Mouse (Mus musculus) midbrain, embryonic 16.5 days (tissue): ENCODE results near the gene Spata13. TPM values are rescaled to one million over a fixed set of nuclear protein-coding genes. Genes with fewer than 3 reads are reported as not detected.

ENCODE experiments used
- ATAC-seq: fragments of 200-750 bp; cut with Nextera tagmentation; 2 replicates; pipeline ENCODE4 v1.8.0; 2017; ENCODE audit warnings: moderate TSS enrichment
- H3K27ac ChIP-seq: fragments of 300-500 bp; sonication (generic); 2 replicates; pipeline ENCODE4 v1.5.1; 2014; ENCODE audit warnings: mild to moderate bottlenecking, low read length, mixed read lengths
- H3K27me3 ChIP-seq: fragments of 300-500 bp; sonication (generic); 2 replicates; pipeline ENCODE4 v1.6.1; 2014; ENCODE audit warnings: low read depth, low read length, mixed read lengths; ENCODE audit not compliant: control insufficient read depth, insufficient read depth
- H3K36me3 ChIP-seq: fragments of 300-500 bp; sonication (generic); 2 replicates; pipeline ENCODE4 v1.6.1; 2014; ENCODE audit warnings: mild to moderate bottlenecking, low read length, moderate library complexity, mixed read lengths; ENCODE audit not compliant: control insufficient read depth, insufficient read depth
- H3K4me1 ChIP-seq: fragments of 300-500 bp; sonication (generic); 2 replicates; pipeline ENCODE4 v1.6.1; 2014; ENCODE audit warnings: mild to moderate bottlenecking, low read length, mixed read lengths; ENCODE audit not compliant: control insufficient read depth, insufficient read depth
- H3K4me2 ChIP-seq: fragments of 300-500 bp; sonication (generic); 2 replicates; pipeline ENCODE4 v1.6.1; 2014; ENCODE audit warnings: mild to moderate bottlenecking, low read length, mixed read lengths
- H3K4me3 ChIP-seq: fragments of 300-500 bp; sonication (generic); 2 replicates; pipeline ENCODE4 v1.5.1; 2014; ENCODE audit warnings: low read depth, mild to moderate bottlenecking, low read length, moderate library complexity, mixed read lengths
- H3K9ac ChIP-seq: fragments of 300-500 bp; sonication (generic); 2 replicates; pipeline ENCODE4 v1.6.1; 2014; ENCODE audit warnings: low read depth, low read length, mixed read lengths
- H3K9me3 ChIP-seq: fragments of 300-500 bp; sonication (generic); replicated peaks from 2 replicates; pipeline ENCODE4 v1.6.1; 2014; ENCODE audit warnings: mild to moderate bottlenecking, low read length, mixed read lengths; ENCODE audit not compliant: control insufficient read depth, poor library complexity, severe bottlenecking
- WGBS: fragments of 180-500 bp; shearing (Covaris S2); extraction: QIAGEN DNeasy Blood & Tissue Kit; methylation state at CpG from one replicate; pipeline ENCODE4 v1.1.7; 2014; 5-methylcytosine and 5-hydroxymethylcytosine counted together
- polyA plus RNA-seq: library from polyadenylated mRNA; unstranded; fragments of >200 nt; fragmentation: Nextera tagmentation; extraction: Ambion mirVana; gene quantifications from 2 replicates; pipeline ENCODE4 v1.2.1, GENCODE M21; 2015

The Spata13 gene
- polyA plus RNA-seq, 1 experiment from 2014 or later, result 18.4 TPM

DNA sequence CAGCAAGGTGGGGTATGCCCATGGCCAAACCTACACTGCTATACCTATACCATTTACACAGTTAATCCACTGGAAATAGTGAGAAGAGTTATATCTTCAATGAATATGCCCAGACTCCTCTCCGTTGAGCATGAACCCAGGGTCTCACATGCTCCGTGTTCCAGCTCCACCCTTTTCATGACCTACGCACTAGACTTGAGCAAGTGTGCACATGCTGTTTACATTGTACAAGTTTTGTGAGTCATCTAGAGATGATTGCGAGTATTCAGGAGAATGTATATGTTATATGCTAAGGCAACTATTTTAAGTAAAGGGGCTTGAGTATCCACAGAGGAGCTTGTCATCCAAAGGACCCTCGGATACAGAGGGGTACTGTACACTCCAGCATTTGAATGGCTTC is 77.4 kb downstream of the Spata13 start:
- H3K4me2 ChIP-seq, result no peak overlapping the region
- no peak overlapping the region for H3K9ac ChIP-seq
- no peak overlapping the region for H3K27ac ChIP-seq
- ATAC-seq, result no peak
- H3K27me3 ChIP-seq, result no peaks in the 10 kb centered on the region
- H3K36me3 ChIP-seq, result peaks cover 3% of the 10 kb centered on the region; the same call in 1 of the 2 replicates
- WGBS, result 94% methylated on average over 5 of the region's 5 CpGs
- H3K4me3 ChIP-seq, result no peak overlapping the region
- H3K4me1 ChIP-seq, result no peaks in the 10 kb centered on the region
- no peaks in the 10 kb centered on the region for H3K9me3 ChIP-seq

DNA sequence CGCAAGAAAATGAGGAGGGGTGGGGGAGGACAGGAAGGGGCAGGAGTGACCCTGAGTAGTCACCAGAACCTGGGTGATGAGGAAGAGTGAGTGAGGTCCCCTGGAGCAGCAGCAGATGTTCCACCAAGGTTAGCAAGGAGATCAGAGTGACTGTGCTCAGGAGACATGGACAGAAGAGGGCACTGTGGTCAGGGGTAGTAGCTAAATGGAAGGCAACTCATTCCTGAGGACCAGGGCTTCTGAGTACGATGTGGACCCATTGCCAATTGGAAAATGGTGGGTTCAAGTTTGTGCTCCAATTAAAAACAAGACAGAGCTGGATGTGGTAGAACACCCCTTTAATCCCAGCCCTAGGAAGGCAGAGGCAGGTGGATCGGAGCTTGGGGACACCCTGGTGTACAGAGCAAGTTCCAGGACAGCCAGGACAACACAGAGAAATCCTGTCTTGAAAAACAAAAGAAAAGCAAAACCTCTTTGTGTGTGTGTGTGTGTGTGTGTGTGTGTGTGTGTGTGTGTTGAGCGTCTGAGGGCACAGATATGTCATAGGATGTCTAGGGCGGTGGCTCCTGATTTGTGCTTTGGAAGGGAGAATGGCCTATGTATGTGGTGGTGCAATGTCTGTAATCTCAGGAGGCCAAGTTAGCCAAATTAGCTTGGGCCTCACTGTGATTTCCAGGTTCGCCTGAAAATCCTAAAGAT is 77.9 kb downstream of the Spata13 start:
- Histone ChIP-seq H3K4me2 (no peak overlapping the region), H3K27ac (no peak overlapping the region), H3K4me1 (no peaks in the 10 kb centered on the region), H3K9me3 (no peaks in the 10 kb centered on the region), H3K36me3 (peaks cover 3% of the 10 kb centered on the region; the same call in 1 of the 2 replicates), H3K27me3 (no peaks in the 10 kb centered on the region), H3K4me3 (no peak overlapping the region), H3K9ac (no peak overlapping the region)
- 91% methylated on average over 6 of the region's 6 CpGs for WGBS
- ATAC-seq, result no peak

DNA sequence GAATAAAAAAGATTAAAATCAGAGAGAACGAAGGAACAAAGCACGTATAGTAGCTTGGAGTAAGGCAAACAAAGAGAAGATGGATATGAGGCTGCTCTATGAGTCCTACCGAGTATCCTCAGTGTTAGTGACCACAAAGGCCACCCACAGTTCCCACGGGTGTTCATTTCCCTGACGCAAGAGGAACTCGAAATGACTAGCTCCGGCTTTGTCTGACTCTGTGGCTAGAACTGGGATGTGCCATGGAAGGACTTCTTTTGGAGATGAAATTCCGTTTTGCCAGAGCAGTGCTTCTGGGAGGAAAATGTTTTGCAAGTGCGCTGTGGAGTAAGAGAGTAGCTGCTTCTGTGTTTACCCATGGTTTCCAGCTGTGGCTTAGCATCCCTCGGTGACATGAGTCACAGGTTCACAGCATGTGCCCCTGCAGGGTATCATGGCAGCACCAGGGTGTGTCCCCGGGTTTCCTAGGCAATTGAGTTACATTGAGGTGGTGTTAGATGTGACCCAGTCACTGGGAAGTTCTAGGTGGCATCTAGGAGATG is 78.6 kb downstream of the Spata13 start:
- Histone ChIP-seq H3K4me1 (no peaks in the 10 kb centered on the region), H3K27ac (no peak overlapping the region), H3K4me3 (no peak overlapping the region), H3K27me3 (no peaks in the 10 kb centered on the region), H3K9ac (no peak overlapping the region), H3K36me3 (peaks cover 3% of the 10 kb centered on the region; the same call in 1 of the 2 replicates), H3K4me2 (no peak overlapping the region), H3K9me3 (no peaks in the 10 kb centered on the region)
- no peak for ATAC-seq
- 86% methylated on average over 11 of the region's 11 CpGs for WGBS

- no peak overlapping the region for H3K27ac ChIP-seq
- ATAC-seq, result no peak
- no peaks in the 10 kb centered on the region for H3K9me3 ChIP-seq
- WGBS, result 86% methylated on average over 5 of the region's 5 CpGs
- H3K9ac ChIP-seq, result no peak overlapping the region
- H3K36me3 ChIP-seq, result peaks cover 2% of the 10 kb centered on the region; the same call in 1 of the 2 replicates
- H3K27me3 ChIP-seq, result no peaks in the 10 kb centered on the region
- no peak overlapping the region for H3K4me3 ChIP-seq
- H3K4me1 ChIP-seq, result no peaks in the 10 kb centered on the region
- no peak overlapping the region for H3K4me2 ChIP-seq
These were observed 81.9 kb downstream of the Spata13 start for GRCm38 (mm10) chr14:60715686-60716085.

DNA sequence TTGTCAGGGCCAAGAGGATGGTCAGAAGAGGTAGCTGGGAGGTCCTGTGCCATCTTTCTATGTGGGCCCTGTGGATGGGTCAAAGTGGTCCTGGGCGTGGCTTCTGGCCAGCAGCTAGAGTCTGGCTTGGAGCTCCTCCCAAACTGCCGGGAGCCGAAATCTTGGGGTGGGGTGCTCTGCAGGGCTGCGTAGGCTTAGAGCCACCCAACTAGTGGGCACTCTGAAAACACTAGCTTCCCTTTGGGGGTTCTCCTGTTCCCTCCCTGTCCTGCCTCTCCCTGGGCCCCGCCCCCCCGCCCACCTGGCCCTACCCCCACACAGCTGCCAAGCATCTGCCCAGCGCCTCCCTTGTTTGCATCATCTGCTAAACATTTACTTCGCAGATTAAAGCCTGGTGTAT is 87.5 kb downstream of the Spata13 start:
- 67% methylated on average over 8 of the region's 8 CpGs for WGBS
- no peak overlapping the region for H3K4me2 ChIP-seq
- no peaks in the 10 kb centered on the region for H3K36me3 ChIP-seq
- no peak overlapping the region for H3K4me3 ChIP-seq
- no peaks in the 10 kb centered on the region for H3K9me3 ChIP-seq
- no peak overlapping the region for H3K27ac ChIP-seq
- ATAC-seq, result no peak
- no peaks in the 10 kb centered on the region for H3K27me3 ChIP-seq
- H3K4me1 ChIP-seq, result no peaks in the 10 kb centered on the region
- H3K9ac ChIP-seq, result no peak overlapping the region

DNA sequence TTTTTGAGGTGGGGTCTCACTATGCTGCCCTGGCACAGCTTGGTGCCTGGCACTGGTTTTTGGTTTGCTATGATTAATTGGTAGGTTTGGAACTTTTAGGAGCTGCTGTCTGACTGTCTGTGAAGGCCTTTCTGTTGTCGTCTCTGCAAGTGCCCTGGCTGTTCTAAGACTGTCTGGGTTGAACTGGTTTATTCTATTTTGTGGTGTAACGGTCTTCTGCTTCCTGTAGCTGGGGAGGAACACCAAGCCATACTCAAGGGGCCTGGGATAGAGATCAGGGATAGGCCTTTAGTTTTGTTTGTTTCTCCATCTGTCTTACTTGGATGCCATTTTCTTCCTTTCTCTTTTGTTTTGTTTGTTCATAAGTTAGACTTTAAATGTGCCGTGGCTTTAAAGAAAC is 88.1 kb downstream of the Spata13 start:
- Histone ChIP-seq H3K27me3 (no peaks in the 10 kb centered on the region), H3K4me1 (no peaks in the 10 kb centered on the region), H3K4me3 (no peak overlapping the region), H3K4me2 (no peak overlapping the region), H3K27ac (no peak overlapping the region), H3K9me3 (no peaks in the 10 kb centered on the region), H3K36me3 (no peaks in the 10 kb centered on the region), H3K9ac (no peak overlapping the region)
- WGBS, result 75% methylated on average over 3 of the region's 3 CpGs
- ATAC-seq, result no peak

- Histone ChIP-seq H3K4me2 (no peak overlapping the region), H3K4me3 (no peak overlapping the region), H3K27me3 (no peaks in the 10 kb centered on the region), H3K27ac (no peak overlapping the region), H3K9ac (no peak overlapping the region), H3K4me1 (peaks cover 3% of the 10 kb centered on the region; the same call in 1 of the 2 replicates), H3K9me3 (no peaks in the 10 kb centered on the region), H3K36me3 (no peaks in the 10 kb centered on the region)
- 43% methylated on average over 6 of the region's 6 CpGs for WGBS
- peak; percentile 55; the same call in 1 of the 2 replicates for ATAC-seq
These were observed 92.3 kb downstream of the Spata13 start for GRCm38 (mm10) chr14:60726091-60726490.

- Histone ChIP-seq H3K9me3 (no peaks in the 10 kb centered on the region), H3K27ac (no peak overlapping the region), H3K9ac (no peak overlapping the region), H3K4me2 (no peak overlapping the region), H3K4me3 (no peak overlapping the region), H3K4me1 (peaks cover 3% of the 10 kb centered on the region; the same call in 1 of the 2 replicates), H3K27me3 (no peaks in the 10 kb centered on the region), H3K36me3 (no peaks in the 10 kb centered on the region)
- peak; percentile 43; the same call in 1 of the 2 replicates for ATAC-seq
- 80% methylated on average over 4 of the region's 4 CpGs for WGBS
These were observed 93.3 kb downstream of the Spata13 start for GRCm38 (mm10) chr14:60727130-60727529.

DNA sequence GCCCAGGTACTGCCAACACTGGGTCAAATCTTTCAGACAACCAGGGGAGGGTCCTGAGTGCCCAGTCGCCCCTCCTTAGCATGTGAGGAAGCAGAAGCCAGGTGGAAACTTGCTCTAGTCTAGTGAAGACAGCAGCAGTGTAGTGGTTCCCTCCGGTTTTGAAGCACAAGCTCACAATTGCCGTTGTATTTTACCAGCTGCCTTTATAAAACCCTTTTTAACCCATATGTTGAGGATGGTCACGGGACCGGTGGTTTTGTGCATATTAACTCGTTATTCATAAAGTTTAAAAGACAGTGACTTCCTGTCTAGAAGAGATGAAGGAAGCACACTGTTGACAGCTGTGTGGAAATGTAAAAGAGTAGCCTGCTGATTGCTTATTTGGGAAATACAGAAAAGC is 98.3 kb downstream of the Spata13 start:
- Histone ChIP-seq H3K36me3 (no peaks in the 10 kb centered on the region), H3K4me2 (no peak overlapping the region), H3K4me3 (no peak overlapping the region), H3K9me3 (no peaks in the 10 kb centered on the region), H3K9ac (no peak overlapping the region), H3K4me1 (peaks cover 19% of the 10 kb centered on the region), H3K27me3 (no peaks in the 10 kb centered on the region), H3K27ac (no peak overlapping the region)
- ATAC-seq, result no peak
- WGBS, result 50% methylated on average over 6 of the region's 6 CpGs
